Mouse (Mus musculus) MEL (cell line): Measurements from ENCODE around the gene Zbtb20. TPM values are rescaled to one million over a fixed set of nuclear protein-coding genes. Genes with fewer than 3 reads are reported as not detected.

ENCODE experiments used
- DNase-seq: peaks from one replicate; pipeline ENCODE4 v3.0.0; 2011; ENCODE audit warnings: low read depth, low spot score
- H3K27ac ChIP-seq: 2 replicates; pipeline ENCODE4 v1.5.1; 2012; ENCODE audit warnings: low read depth, mild to moderate bottlenecking, control low read depth, low read length, moderate library complexity; ENCODE audit not compliant: control insufficient read depth
- H3K27me3 ChIP-seq, 2 experiments: fragments of 150-350 bp in 1 of 2; sonication (generic) in 1 of 2; 2 replicates each; pipeline ENCODE4 v1.6.1; 2012; ENCODE audit warnings: low read length in 2 of 2, mild to moderate bottlenecking in 2 of 2, improper control_type of control experiment in 1 of 2, moderate library complexity in 1 of 2; ENCODE audit not compliant: insufficient read depth in 2 of 2, control insufficient read depth in 1 of 2
- H3K36me3 ChIP-seq, 2 experiments: 2 replicates each; pipeline ENCODE4 v1.6.1; 2012 to 2014; ENCODE audit warnings: low read length in 2 of 2, improper control_type of control experiment in 1 of 2, inconsistent platforms in 1 of 2, mild to moderate bottlenecking in 1 of 2; ENCODE audit not compliant: insufficient read depth in 2 of 2, control insufficient read depth in 1 of 2
- H3K4me1 ChIP-seq, 2 experiments: fragments of 150-350 bp in 1 of 2; sonication (generic) in 1 of 2; 2 replicates each; pipeline ENCODE4 v1.6.1; 2012; ENCODE audit warnings: low read length in 2 of 2, improper control_type of control experiment in 1 of 2, mild to moderate bottlenecking in 1 of 2; ENCODE audit not compliant: insufficient read depth in 2 of 2, control insufficient read depth in 1 of 2
- H3K4me3 ChIP-seq, 2 experiments: fragments of 150-350 bp in 1 of 2; sonication (generic) in 1 of 2; 2 replicates each; pipeline ENCODE4 v1.5.1; 2012; ENCODE audit warnings: low read depth in 2 of 2, low read length in 2 of 2, mild to moderate bottlenecking in 2 of 2, moderate library complexity in 2 of 2, control low read depth in 1 of 2, improper control_type of control experiment in 1 of 2; ENCODE audit not compliant: control insufficient read depth in 1 of 2, insufficient read depth in 1 of 2
- H3K79me2 ChIP-seq: 2 replicates; pipeline ENCODE4 v1.6.1; 2012; ENCODE audit warnings: mild to moderate bottlenecking, low read length, moderate library complexity; ENCODE audit not compliant: control insufficient read depth, poor library complexity, insufficient read depth
- H3K9ac ChIP-seq: 2 replicates; pipeline ENCODE4 v1.6.1; 2012; ENCODE audit warnings: low read depth, mild to moderate bottlenecking, control low read depth, low read length, moderate library complexity; ENCODE audit not compliant: control insufficient read depth, poor library complexity, severe bottlenecking
- H3K9me3 ChIP-seq: fragments of 150-350 bp; sonication (generic); replicated peaks from 2 replicates; pipeline ENCODE4 v1.6.1; 2012; ENCODE audit warnings: mild to moderate bottlenecking, low read length, improper control_type of control experiment, moderate library complexity; ENCODE audit not compliant: insufficient read depth
- CHD1 ChIP-seq: IDR thresholded peaks from 2 replicates; pipeline ENCODE4 v1.6.1; 2012; ENCODE audit warnings: low read depth, mild to moderate bottlenecking, inconsistent platforms, low read length, improper control_type of control experiment
- ELF1 ChIP-seq: IDR thresholded peaks from 2 replicates; pipeline ENCODE4 v1.6.1; 2014; ENCODE audit warnings: low read depth, mild to moderate bottlenecking, inconsistent platforms, low read length, improper control_type of control experiment, moderate library complexity
- KAT2A ChIP-seq: conservative IDR thresholded peaks from 2 replicates; pipeline ENCODE4 v1.6.1; 2012; ENCODE audit warnings: low read depth, low read length, improper control_type of control experiment, inconsistent platforms
- MAFK ChIP-seq: IDR thresholded peaks from 2 replicates; pipeline ENCODE4 v1.6.1; 2011; ENCODE audit warnings: low read depth, mild to moderate bottlenecking, low read length, improper control_type of control experiment, borderline replicate concordance
- MXI1 ChIP-seq: IDR thresholded peaks from 2 replicates; pipeline ENCODE4 v1.6.1; 2011; ENCODE audit warnings: mild to moderate bottlenecking, low read depth, low read length, improper control_type of control experiment
- MYB ChIP-seq: IDR thresholded peaks from 2 replicates; pipeline ENCODE4 v1.6.1; 2011; ENCODE audit warnings: mild to moderate bottlenecking, low read depth, low read length, improper control_type of control experiment
- MYC ChIP-seq: IDR thresholded peaks from 2 replicates; pipeline ENCODE4 v1.6.1; 2011; ENCODE audit warnings: low read depth, mild to moderate bottlenecking, low read length, improper control_type of control experiment, moderate library complexity
- NRF1 ChIP-seq: IDR thresholded peaks from 2 replicates; pipeline ENCODE4 v1.6.1; 2014; ENCODE audit warnings: low read depth, mild to moderate bottlenecking, inconsistent platforms, low read length, improper control_type of control experiment, moderate library complexity; ENCODE audit not compliant: poor library complexity, insufficient read depth, severe bottlenecking
- POLR2A ChIP-seq, 2 experiments: IDR thresholded peaks; 2 replicates each; pipeline ENCODE4 v1.6.1; 2011 to 2012; ENCODE audit warnings: low read length in 2 of 2, mild to moderate bottlenecking in 2 of 2, control low read depth in 1 of 2, improper control_type of control experiment in 1 of 2, low read depth in 1 of 2, moderate library complexity in 1 of 2; ENCODE audit not compliant: control insufficient read depth in 1 of 2, insufficient read depth in 1 of 2, poor library complexity in 1 of 2
- POLR2AphosphoS2 ChIP-seq: IDR thresholded peaks from 2 replicates; pipeline ENCODE4 v1.6.1; 2011; ENCODE audit warnings: low read length, improper control_type of control experiment
- POLR2AphosphoS5 ChIP-seq: IDR thresholded peaks from 2 replicates; pipeline ENCODE4 v1.6.1; 2012; ENCODE audit warnings: low read depth, borderline replicate concordance, mild to moderate bottlenecking, inconsistent platforms, low read length, moderate library complexity, mixed read lengths
- RAD21 ChIP-seq: IDR thresholded peaks from 2 replicates; pipeline ENCODE4 v1.6.1; 2011; ENCODE audit warnings: mild to moderate bottlenecking, low read depth, low read length, improper control_type of control experiment
- TBP ChIP-seq: IDR thresholded peaks from 2 replicates; pipeline ENCODE4 v1.8.0; 2011; ENCODE audit warnings: low read depth, low read length, improper control_type of control experiment
- UBTF ChIP-seq: IDR thresholded peaks from 2 replicates; pipeline ENCODE4 v1.6.1; 2012; ENCODE audit warnings: low read depth, mild to moderate bottlenecking, inconsistent platforms, low read length, improper control_type of control experiment, moderate library complexity, borderline replicate concordance; ENCODE audit not compliant: insufficient read depth
- ZKSCAN1 ChIP-seq: IDR thresholded peaks from 2 replicates; pipeline ENCODE4 v1.6.1; 2012; ENCODE audit warnings: low read depth, mild to moderate bottlenecking, inconsistent platforms, low read length, improper control_type of control experiment, moderate library complexity
- ZMIZ1 ChIP-seq: IDR thresholded peaks from 2 replicates; pipeline ENCODE4 v1.6.1; 2012; ENCODE audit warnings: low read depth, mild to moderate bottlenecking, inconsistent platforms, low read length, improper control_type of control experiment, moderate library complexity
- ZNF384 ChIP-seq: IDR thresholded peaks from 2 replicates; pipeline ENCODE4 v1.6.1; 2012; ENCODE audit warnings: low read depth, mild to moderate bottlenecking, inconsistent platforms, low read length, improper control_type of control experiment
- polyA plus RNA-seq, 2 experiments: library from polyadenylated mRNA; stranded (reverse) in 1 of 2; unstranded in 1 of 2; fragments of >175 nt in 1 of 2; fragments of >200 nt in 1 of 2; gene quantifications; 2 replicates each; pipeline versions ENCODE4 v1.2.1 to v1.2.4; 2012; ENCODE audit warnings: low replicate concordance in 2 of 2, low read depth in 1 of 2; ENCODE audit not compliant: insufficient read length in 2 of 2, insufficient read depth in 1 of 2, missing spikeins in 1 of 2
- total RNA-seq: library from RNA; depleted of rRNA; stranded (reverse); fragments of 300-350 nt; gene quantifications from 2 replicates; pipeline ENCODE4 v1.2.3, GENCODE M21; 2012

The Zbtb20 gene
- total and polyA plus RNA-seq, 3 experiments, result 0.17 to 0.27 TPM; not detected in 1

GRCm38 (mm10) chr16:43346094-43346493 is 470.4 kb downstream of the Zbtb20 start:
- no peak overlapping the region for H3K9ac ChIP-seq
- H3K36me3 ChIP-seq, result no peaks in the 10 kb centered on the region
- H3K27me3 ChIP-seq, result peaks cover 0 to 1% of the 10 kb centered on the region in 2 experiments; a peak in 1 of 4 replicates
- H3K4me3 ChIP-seq, result no peak overlapping the region
- H3K9me3 ChIP-seq, result no peaks in the 10 kb centered on the region
- TF ChIP-seq UBTF (no peak), POLR2A (IDR thresholded peaks at IDR 0.05; ENCODE audit: control insufficient read depth in 1 of 2, insufficient read depth in 1 of 2, low read depth in 1 of 2, low read length in 2 of 2, poor library complexity in 1 of 2) (no peak), MXI1 (no peak), MYB (no peak), ELF1 (no peak), KAT2A (no peak), CHD1 (no peak), NRF1 (no peak), POLR2AphosphoS2 (no peak), ZKSCAN1 (no peak), MAFK (no peak), RAD21 (no peak), POLR2AphosphoS5 (no peak)
- no peaks in the 10 kb centered on the region for H3K79me2 ChIP-seq
- no peak for DNase-seq
- no peaks in the 10 kb centered on the region for H3K4me1 ChIP-seq
- no peak overlapping the region for H3K27ac ChIP-seq

- Histone ChIP-seq H3K4me1 (no peaks in the 10 kb centered on the region), H3K27me3 (peaks cover 0 to 3% of the 10 kb centered on the region in 2 experiments; a peak in 2 of 4 replicates), H3K27ac (no peak overlapping the region), H3K36me3 (no peaks in the 10 kb centered on the region), H3K4me3 (no peak overlapping the region), H3K9me3 (no peaks in the 10 kb centered on the region), H3K79me2 (no peaks in the 10 kb centered on the region), H3K9ac (no peak overlapping the region)
- no peak for TF ChIP-seq ZMIZ1
- TF ChIP-seq TBP, result no peak
- TF ChIP-seq NRF1, result no peak
- no peak for TF ChIP-seq MAFK
- TF ChIP-seq ZNF384, result no peak
- TF ChIP-seq MYB, result no peak
- TF ChIP-seq MYC, result no peak
- no peak for TF ChIP-seq POLR2AphosphoS5
- no peak for DNase-seq
Observed at GRCm38 (mm10) chr16:43355776-43356645, 480.3 kb downstream of the Zbtb20 start.
